Mouse (Mus musculus): ENCODE measurements around the gene Aplp1. TPM values are rescaled to one million over a fixed set of nuclear protein-coding genes. Genes with fewer than 3 reads are reported as not detected.

Aplp1 gene
- polyA plus RNA-seq, 1 experiment = 2.5 TPM

DNA sequence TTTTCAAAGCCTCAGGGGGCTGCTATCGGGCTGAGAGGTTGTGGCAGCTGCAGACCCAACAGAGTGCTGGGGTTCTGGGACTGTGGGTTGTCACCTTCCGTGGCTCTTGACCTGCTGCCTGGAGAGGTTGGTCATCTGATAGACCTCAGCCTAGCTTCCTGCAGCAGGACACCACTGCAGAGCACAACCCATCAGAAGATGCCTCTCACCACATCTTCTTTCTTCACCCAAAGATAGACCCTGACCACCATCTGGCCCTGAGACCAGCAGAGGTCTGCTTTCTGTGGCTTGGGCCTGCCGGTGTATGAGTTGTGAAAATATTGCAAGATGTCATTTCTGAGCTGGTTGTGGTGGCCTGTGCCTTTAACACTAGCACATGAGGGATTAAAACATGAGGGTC lies 34.3 kb downstream of the Aplp1 start:
- no peak for DNase-seq (ENCODE audit: low read depth)

DNA sequence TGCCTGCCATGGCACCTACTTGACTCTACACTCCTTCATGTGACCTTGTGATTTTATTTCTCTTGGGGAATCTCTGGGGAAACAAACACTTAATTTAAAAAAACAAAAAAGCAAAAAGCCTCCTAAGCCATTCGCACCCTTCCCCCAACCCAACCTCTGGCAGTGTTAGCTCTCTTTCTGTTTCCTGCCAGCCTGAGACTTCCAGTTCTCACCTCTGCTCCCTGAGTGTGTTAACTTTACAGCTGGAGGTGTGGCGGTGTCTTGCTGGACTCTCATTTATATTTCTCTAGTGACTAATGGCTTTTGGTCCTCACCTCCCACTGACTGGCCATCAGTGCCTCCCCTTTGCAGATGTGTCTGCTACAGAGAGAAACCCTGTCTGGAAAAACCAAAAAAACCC lies 35.5 kb downstream of the Aplp1 start:
- DNase-seq (ENCODE audit: low read depth) = no peak

DNA sequence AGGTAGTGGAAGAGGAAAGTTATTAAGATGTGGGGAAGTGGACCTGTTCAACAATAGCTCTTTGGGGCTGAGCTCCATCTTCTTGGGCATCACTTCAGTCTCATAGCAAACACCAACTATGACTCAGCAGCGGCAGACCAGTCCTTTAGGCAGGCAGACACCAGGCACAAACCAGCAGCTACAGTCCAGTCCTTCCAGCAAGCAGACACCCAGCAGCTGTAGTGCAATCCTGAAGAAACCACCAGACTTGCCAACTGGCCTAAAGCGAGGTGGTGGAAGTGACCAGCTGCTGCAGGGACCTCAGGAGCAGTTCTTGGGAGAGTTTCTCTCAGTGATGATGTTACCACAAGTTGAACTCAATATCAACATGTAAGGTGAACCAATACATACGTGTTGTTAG lies 36.7 kb downstream of the Aplp1 start:
- DNase-seq (ENCODE audit: low read depth) = no peak

DNA sequence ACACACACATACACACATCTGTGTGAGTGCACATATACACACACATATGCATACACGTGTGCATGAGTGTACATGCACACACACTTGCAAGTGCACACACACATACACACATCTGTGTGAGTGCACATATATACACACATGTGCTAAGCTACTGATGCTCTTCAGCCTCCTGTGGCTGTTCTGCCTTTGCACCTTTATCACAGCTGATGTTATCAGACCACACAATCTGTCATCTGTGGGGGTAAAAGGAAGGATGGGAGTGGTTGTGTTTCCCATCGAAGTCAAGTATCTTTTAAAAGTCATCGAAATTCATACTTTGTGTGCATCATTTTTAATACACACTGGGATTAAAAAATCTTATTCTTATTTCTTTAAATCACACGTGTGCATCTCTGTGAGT lies 43.0 kb downstream of the Aplp1 start:
- no peak for DNase-seq (ENCODE audit: low read depth)

DNA sequence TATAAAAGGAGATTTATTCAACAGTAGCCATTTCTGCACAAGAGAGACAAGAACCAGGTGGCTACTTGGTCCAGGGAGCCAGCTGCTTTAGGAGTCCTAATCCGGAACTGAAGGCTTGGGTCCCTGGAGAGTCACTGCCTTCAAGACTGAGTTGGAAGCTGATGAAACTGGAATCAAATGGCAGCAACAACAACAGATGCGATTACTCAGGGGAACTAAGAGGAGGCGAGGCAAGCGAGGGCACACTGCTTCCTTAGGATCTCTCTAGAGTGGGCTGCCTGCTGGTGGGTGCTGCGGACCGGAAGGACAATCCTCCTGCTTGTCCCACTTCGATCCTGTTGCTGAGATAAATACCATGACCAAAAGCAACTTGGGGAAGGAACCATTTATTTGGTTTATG lies 45.7 kb downstream of the Aplp1 start:
- DNase-seq (ENCODE audit: low read depth) = no peak

DNA sequence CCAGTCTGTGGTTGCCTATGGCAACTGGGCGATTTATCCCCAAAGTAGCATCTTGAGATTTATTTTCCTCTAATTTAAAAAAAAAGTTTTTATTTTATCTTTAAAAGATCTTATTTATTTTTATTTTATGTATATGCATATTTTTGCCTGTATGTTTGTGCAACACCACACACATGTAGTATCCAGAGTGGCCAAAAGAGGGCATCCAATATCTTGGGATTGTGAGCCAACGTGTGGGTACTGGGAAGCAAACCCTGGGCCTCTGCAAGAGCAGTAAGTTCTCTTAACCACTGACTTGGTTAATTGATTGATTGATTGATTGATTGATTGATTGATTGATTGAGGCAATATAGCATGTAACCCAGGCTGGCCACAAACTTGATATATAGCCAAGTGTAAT lies 50.5 kb downstream of the Aplp1 start:
- no peak for DNase-seq (ENCODE audit: low read depth)

DNA sequence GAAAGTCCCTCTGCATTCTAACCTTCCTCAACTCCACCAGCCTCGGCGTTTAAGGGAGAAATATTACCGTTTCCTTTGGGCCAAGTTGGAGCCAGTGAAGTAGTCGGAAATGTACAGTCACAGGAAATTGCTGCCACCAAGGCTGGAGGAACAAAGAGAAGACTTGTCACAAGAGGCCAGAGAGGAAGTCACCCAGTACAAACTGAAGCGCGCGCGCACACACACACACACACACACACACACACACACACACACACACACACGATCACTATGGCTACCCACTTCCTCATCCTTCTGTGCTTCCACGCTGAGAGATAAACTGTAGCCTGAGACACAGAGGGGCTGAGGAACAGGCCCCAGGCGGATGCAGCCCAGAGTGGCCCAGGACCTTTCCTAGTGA lies 51.0 kb downstream of the Aplp1 start:
- DNase-seq (ENCODE audit: low read depth) = no peak

DNA sequence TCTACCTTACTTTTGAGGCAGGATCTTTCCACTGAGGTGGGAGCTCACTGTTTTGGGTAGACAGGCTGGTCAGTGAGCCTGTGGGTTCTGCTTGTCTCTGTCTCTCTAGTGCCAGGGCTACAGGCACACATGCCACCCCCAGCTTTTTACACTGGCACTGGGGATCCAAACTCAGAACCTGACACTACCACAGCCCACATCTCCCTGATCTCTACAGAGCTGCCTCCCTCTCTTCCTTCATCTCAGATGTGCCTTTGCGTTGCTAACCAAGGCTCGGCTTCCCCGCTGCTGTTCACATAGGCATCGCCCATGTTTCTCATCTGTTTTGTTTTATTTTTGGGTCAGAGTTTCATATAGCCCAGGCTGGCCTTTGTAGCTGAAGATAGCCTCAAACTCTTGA lies 51.7 kb downstream of the Aplp1 start:
- no peak for DNase-seq (ENCODE audit: low read depth)

DNA sequence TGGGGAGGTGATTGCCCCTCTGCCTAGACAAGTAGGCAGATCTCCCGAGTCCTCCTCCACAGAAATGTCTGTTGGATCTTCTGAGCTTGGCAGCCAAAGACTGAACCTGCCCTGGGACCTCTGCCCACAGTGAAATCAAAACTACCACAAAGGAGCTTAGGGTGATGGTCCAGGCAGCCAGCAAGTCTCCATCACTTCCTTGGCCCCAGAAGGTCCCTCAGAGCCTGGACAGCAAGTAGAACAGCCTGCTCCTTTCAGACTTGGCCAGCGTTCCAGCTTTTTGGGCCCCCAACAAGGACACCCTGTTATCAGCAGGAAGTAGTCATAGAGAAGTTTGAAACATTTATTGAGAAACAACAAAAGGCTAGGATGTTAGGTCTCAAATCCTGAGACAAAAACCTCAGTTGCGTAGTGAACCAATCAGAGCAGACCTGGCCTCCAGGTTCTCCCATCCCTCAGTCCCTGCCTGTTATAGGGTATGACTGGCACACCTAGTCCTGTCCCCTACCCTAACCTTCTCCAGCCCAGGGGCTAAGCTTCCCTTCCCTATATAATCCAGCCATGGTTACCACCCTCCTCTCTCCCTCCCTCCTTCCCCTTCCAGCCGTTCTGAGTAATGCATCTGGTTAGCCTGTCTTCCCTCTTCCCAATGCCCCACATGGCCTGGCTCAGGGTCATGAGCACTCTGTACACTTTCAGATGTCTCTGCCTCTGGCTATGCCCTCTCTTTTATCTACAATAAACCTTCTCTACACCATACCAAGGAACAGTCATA lies 52.4 kb downstream of the Aplp1 start:
- no peak for DNase-seq (ENCODE audit: low read depth)

Other genes with a start within 250 kb of the Aplp1 start
- 854 and 1,031 TPM in 2 replicates for gene Capns1, start 246.7 kb downstream of the Aplp1 start, polyA plus RNA-seq (2012; rRNA removed)
- 127 and 134 TPM in 2 replicates for gene Polr2i, start 213.6 kb downstream of the Aplp1 start, polyA plus RNA-seq (2012; rRNA removed)
- 63.0 and 64.8 TPM in 2 replicates for gene Tbcb, start 213.3 kb downstream of the Aplp1 start, polyA plus RNA-seq (2012; rRNA removed)
- gene Ovol3, start 209.8 kb downstream of the Aplp1 start, polyA plus RNA-seq (2012; rRNA removed) = not detected in 2 replicates
- gene Thap8, start 165.4 kb downstream of the Aplp1 start, polyA plus RNA-seq (2012; rRNA removed) = 0.96 and 1.3 TPM in 2 replicates
- 28.2 and 30.8 TPM in 2 replicates for gene Wdr62, start 165.1 kb downstream of the Aplp1 start, polyA plus RNA-seq (2012; rRNA removed)
- gene Clip3, start 153.8 kb downstream of the Aplp1 start, polyA plus RNA-seq (2012; rRNA removed) = 6.3 and 12.5 TPM in 2 replicates
- 102 and 105 TPM in 2 replicates for gene Alkbh6, start 136.8 kb downstream of the Aplp1 start, polyA plus RNA-seq (2012; rRNA removed)
- gene Syne4, start 130.7 kb downstream of the Aplp1 start, polyA plus RNA-seq (2012; rRNA removed) = 5.4 and 7.2 TPM in 2 replicates
- 1.1 and 1.7 TPM in 2 replicates for gene E130208F15Rik, start 123.8 kb downstream of the Aplp1 start, polyA plus RNA-seq (2012; rRNA removed)
- 16.8 and 17.2 TPM in 2 replicates for gene Sdhaf1, start 121.6 kb downstream of the Aplp1 start, polyA plus RNA-seq (2012; rRNA removed)
- gene Lrfn3, start 82.8 kb downstream of the Aplp1 start, polyA plus RNA-seq (2012; rRNA removed) = 2.6 and 3.8 TPM in 2 replicates
- gene Tyrobp, start 31.8 kb downstream of the Aplp1 start, polyA plus RNA-seq (2012; rRNA removed) = 156 and 182 TPM in 2 replicates
- 6.8 and 10.8 TPM in 2 replicates for gene Hcst, start 25.7 kb downstream of the Aplp1 start, polyA plus RNA-seq (2012; rRNA removed)
- gene Nfkbid, start 23.8 kb downstream of the Aplp1 start, polyA plus RNA-seq (2012; rRNA removed) = 1.8 and 2.6 TPM in 2 replicates
- not detected in 2 replicates for gene Kirrel2, start 12.2 kb upstream of the Aplp1 start, polyA plus RNA-seq (2012; rRNA removed)
- not detected in 2 replicates for gene Nphs1, start 12.8 kb upstream of the Aplp1 start, polyA plus RNA-seq (2012; rRNA removed)
- 0.19 and 0.20 TPM in 2 replicates for gene Prodh2, start 48.1 kb upstream of the Aplp1 start, polyA plus RNA-seq (2012; rRNA removed)
- gene Arhgap33, start 89.5 kb upstream of the Aplp1 start, polyA plus RNA-seq (2012; rRNA removed) = 9.3 and 13.5 TPM in 2 replicates
- gene Hspb6, start 106.6 kb upstream of the Aplp1 start, polyA plus RNA-seq (2012; rRNA removed) = 68.9 and 72.1 TPM in 2 replicates
- gene Proser3, start 106.8 kb upstream of the Aplp1 start, polyA plus RNA-seq (2012; rRNA removed) = 13.3 and 13.9 TPM in 2 replicates
- 28.9 and 31.8 TPM in 2 replicates for gene Lin37, start 114.3 kb upstream of the Aplp1 start, polyA plus RNA-seq (2012; rRNA removed)
- gene U2af1l4, start 117.8 kb upstream of the Aplp1 start, polyA plus RNA-seq (2012; rRNA removed) = 46.8 and 55.9 TPM in 2 replicates
- 1.4 and 1.6 TPM in 2 replicates for gene Gm49396, start 117.8 kb upstream of the Aplp1 start, polyA plus RNA-seq (2012; rRNA removed)
- 134 and 146 TPM in 2 replicates for gene Psenen, start 118.1 kb upstream of the Aplp1 start, polyA plus RNA-seq (2012; rRNA removed)
- 4.0 and 5.0 TPM in 2 replicates for gene Igflr1, start 119.9 kb upstream of the Aplp1 start, polyA plus RNA-seq (2012; rRNA removed)
- 37.4 and 45.6 TPM in 2 replicates for gene Kmt2b, start 143.2 kb upstream of the Aplp1 start, polyA plus RNA-seq (2012; rRNA removed)
- 1.8 and 2.1 TPM in 2 replicates for gene Zbtb32, start 153.4 kb upstream of the Aplp1 start, polyA plus RNA-seq (2012; rRNA removed)
- 128 and 176 TPM in 2 replicates for gene Upk1a, start 167.3 kb upstream of the Aplp1 start, polyA plus RNA-seq (2012; rRNA removed)
- gene Cox6b1, start 180.6 kb upstream of the Aplp1 start, polyA plus RNA-seq (2012; rRNA removed) = 518 and 792 TPM in 2 replicates
- not detected in 2 replicates for gene Etv2, start 190.3 kb upstream of the Aplp1 start, polyA plus RNA-seq (2012; rRNA removed)
- gene Rbm42, start 204.8 kb upstream of the Aplp1 start, polyA plus RNA-seq (2012; rRNA removed) = 46.1 and 54.3 TPM in 2 replicates
- gene Haus5, start 219.5 kb upstream of the Aplp1 start, polyA plus RNA-seq (2012; rRNA removed) = 8.6 and 9.7 TPM in 2 replicates
- 0.41 and 0.46 TPM in 2 replicates for gene Pmis2, start 226.1 kb upstream of the Aplp1 start, polyA plus RNA-seq (2012; rRNA removed)